Mouse (Mus musculus): ENCODE data around the gene Tek.

GRCm38 (mm10) chr4:94725799-94726198 lies 13.3 kb upstream of the Tek start:
- TF ChIP-seq CTCF (IDR thresholded peaks at IDR 0.05; ENCODE audit: insufficient read depth, low read depth, low read length) = no peak
- TF ChIP-seq POLR2A (IDR thresholded peaks at IDR 0.05; ENCODE audit: insufficient read depth, low read depth, low read length) = no peak

All from olfactory bulb, adult 2 months (tissue).